Mouse (Mus musculus) liver, adult 2 months (tissue): ENCODE measurements at regions not wholly inside any gene's neighbourhood (a gene's known extent, or its start where the extent isn't known, plus 50 kb on each side); places are given as distances from the start of the nearest gene placed in this dataset.

ENCODE experiments used
- CTCF ChIP-seq: fragments of 200-500 bp; IDR thresholded peaks from 2 replicates; pipeline ENCODE4 v1.5.1; 2011; ENCODE audit warnings: low read depth, low read length, control low read depth
- POLR2A ChIP-seq: fragments of 200-500 bp; IDR thresholded peaks from 2 replicates; pipeline ENCODE4 v1.6.1; 2011; ENCODE audit warnings: low read length, control low read depth; ENCODE audit not compliant: insufficient read depth; ENCODE audit errors: extremely low read depth

- TF ChIP-seq CTCF (peak; percentile 73), POLR2A (no peak)
Measured at GRCm38 (mm10) chr10:15300199-15301085, 582.4 kb upstream of the Gje1 start.
